Mouse (Mus musculus) megakaryocyte, embryonic 14.5 days (primary cell): ENCODE data around the gene Mbd3.

Source experiments
- FLI1 ChIP-seq: IDR thresholded peaks from 2 replicates; pipeline ENCODE4 v1.6.1; 2012; ENCODE audit warnings: low read length, inconsistent platforms, mixed read lengths
- GATA1 ChIP-seq: IDR thresholded peaks from 3 replicates; pipeline ENCODE4 v1.6.1; 2012; ENCODE audit warnings: mixed read lengths, low read length, inconsistent platforms, borderline replicate concordance

GRCm38 (mm10) chr10:80444339-80445045 lies 45.1 kb upstream of the Mbd3 start:
- TF ChIP-seq GATA1 (no peak), FLI1 (no peak)
